Mouse (Mus musculus): Measurements from ENCODE around the gene Afg3l1. TPM values are rescaled to one million over a fixed set of nuclear protein-coding genes. Genes with fewer than 3 reads are reported as not detected.
"Not testable (repeated sequence)": the region's sequence is repeated elsewhere in the genome, so short reads cannot be mapped to it uniquely, and the experiment has no call there.

Afg3l1 gene
- polyA plus RNA-seq, 1 experiment from 2014 or later, result 41.4 TPM

GRCm38 (mm10) chr8:123452149-123452548 lies 25.6 kb upstream of the Afg3l1 start:
- 90% methylated on average over 4 of the region's 4 CpGs for WGBS
- peaks cover 3% of the 10 kb centered on the region for H3K36me3 ChIP-seq (ENCODE audit: control insufficient read depth, insufficient read depth, low read length)
- DNase-seq (ENCODE audit: low spot score), result no peak

GRCm38 (mm10) chr8:123453291-123453690 lies 24.4 kb upstream of the Afg3l1 start:
- no peaks in the 10 kb centered on the region for H3K27me3 ChIP-seq (ENCODE audit: control insufficient read depth, insufficient read depth, low read length)
- ATAC-seq (ENCODE audit: insufficient read depth, low FRiP score, low TSS enrichment) (no peak), DNase-seq (ENCODE audit: low spot score) (no peak)
- H3K4me1 ChIP-seq (ENCODE audit: control insufficient read depth, insufficient read depth, low read length), result no peaks in the 10 kb centered on the region
- peaks cover 3% of the 10 kb centered on the region for H3K36me3 ChIP-seq (ENCODE audit: control insufficient read depth, insufficient read depth, low read length)
- H3K9me3 ChIP-seq (ENCODE audit: control insufficient read depth, low read length), result no peaks in the 10 kb centered on the region
- H3K4me3 ChIP-seq (ENCODE audit: low read depth, low read length), result no peak overlapping the region
- no peak overlapping the region for H3K4me2 ChIP-seq (ENCODE audit: low read depth)
- 77% methylated on average over 7 of the region's 7 CpGs for WGBS
- H3K9ac ChIP-seq (ENCODE audit: low read length), result no peak overlapping the region
- no peak overlapping the region for H3K27ac ChIP-seq (ENCODE audit: low read depth, low read length)

More at GRCm38 (mm10) chr8:123452149-123452548, 25.6 kb upstream of the Afg3l1 start:
- Histone ChIP-seq H3K9ac (ENCODE audit: low read length) (no peak overlapping the region), H3K27me3 (ENCODE audit: control insufficient read depth, insufficient read depth, low read length) (no peaks in the 10 kb centered on the region), H3K27ac (ENCODE audit: low read depth, low read length) (no peak overlapping the region), H3K4me1 (ENCODE audit: control insufficient read depth, insufficient read depth, low read length) (no peaks in the 10 kb centered on the region), H3K9me3 (ENCODE audit: control insufficient read depth, low read length) (no peaks in the 10 kb centered on the region), H3K4me3 (ENCODE audit: low read depth, low read length) (no peak overlapping the region), H3K4me2 (ENCODE audit: low read depth) (no peak overlapping the region)
- no peak for ATAC-seq (ENCODE audit: insufficient read depth, low FRiP score, low TSS enrichment)

- H3K27ac ChIP-seq (ENCODE audit: low read depth, low read length), result no peak overlapping the region
- ATAC-seq (ENCODE audit: insufficient read depth, low FRiP score, low TSS enrichment) (no peak), DNase-seq (ENCODE audit: low spot score) (no peak)
- no peak overlapping the region for H3K4me3 ChIP-seq (ENCODE audit: low read depth, low read length)
- WGBS, result 77% methylated on average over 5 of the region's 5 CpGs
- H3K36me3 ChIP-seq (ENCODE audit: control insufficient read depth, insufficient read depth, low read length), result peaks cover 3% of the 10 kb centered on the region
- no peak overlapping the region for H3K9ac ChIP-seq (ENCODE audit: low read length)
- H3K9me3 ChIP-seq (ENCODE audit: control insufficient read depth, low read length), result no peaks in the 10 kb centered on the region
- H3K27me3 ChIP-seq (ENCODE audit: control insufficient read depth, insufficient read depth, low read length), result no peaks in the 10 kb centered on the region
- H3K4me1 ChIP-seq (ENCODE audit: control insufficient read depth, insufficient read depth, low read length), result no peaks in the 10 kb centered on the region
- H3K4me2 ChIP-seq (ENCODE audit: low read depth), result no peak overlapping the region
Observed at GRCm38 (mm10) chr8:123453951-123454350, 23.8 kb upstream of the Afg3l1 start.

- no peak overlapping the region for H3K27ac ChIP-seq (ENCODE audit: low read depth, low read length)
- no peaks in the 10 kb centered on the region for H3K4me1 ChIP-seq (ENCODE audit: control insufficient read depth, insufficient read depth, low read length)
- DNase-seq (ENCODE audit: low spot score), result no peak
- H3K27me3 ChIP-seq (ENCODE audit: control insufficient read depth, insufficient read depth, low read length), result no peaks in the 10 kb centered on the region
- H3K36me3 ChIP-seq (ENCODE audit: control insufficient read depth, insufficient read depth, low read length), result peaks cover 5% of the 10 kb centered on the region
- no peak for ATAC-seq (ENCODE audit: insufficient read depth, low FRiP score, low TSS enrichment)
- 91% methylated on average over 6 of the region's 6 CpGs for WGBS
- H3K4me2 ChIP-seq (ENCODE audit: low read depth), result no peak overlapping the region
- no peak overlapping the region for H3K4me3 ChIP-seq (ENCODE audit: low read depth, low read length)
- no peaks in the 10 kb centered on the region for H3K9me3 ChIP-seq (ENCODE audit: control insufficient read depth, low read length)
- no peak overlapping the region for H3K9ac ChIP-seq (ENCODE audit: low read length)
Observed at GRCm38 (mm10) chr8:123454559-123454958, 23.1 kb upstream of the Afg3l1 start.

GRCm38 (mm10) chr8:123463651-123464050 lies 14.1 kb upstream of the Afg3l1 start:
- no peak overlapping the region for H3K27ac ChIP-seq (ENCODE audit: low read depth, low read length)
- H3K36me3 ChIP-seq (ENCODE audit: control insufficient read depth, insufficient read depth, low read length), result peaks cover 4% of the 10 kb centered on the region; the same call in 1 of the 2 replicates
- DNase-seq (ENCODE audit: low spot score) (no peak), ATAC-seq (ENCODE audit: insufficient read depth, low FRiP score, low TSS enrichment) (no peak)
- H3K4me3 ChIP-seq (ENCODE audit: low read depth, low read length), result no peak overlapping the region
- H3K4me2 ChIP-seq (ENCODE audit: low read depth), result no peak overlapping the region
- H3K9ac ChIP-seq (ENCODE audit: low read length), result no peak overlapping the region
- H3K27me3 ChIP-seq (ENCODE audit: control insufficient read depth, insufficient read depth, low read length), result no peaks in the 10 kb centered on the region
- WGBS, result 91% methylated on average over 4 of the region's 4 CpGs
- no peaks in the 10 kb centered on the region for H3K9me3 ChIP-seq (ENCODE audit: control insufficient read depth, low read length)
- H3K4me1 ChIP-seq (ENCODE audit: control insufficient read depth, insufficient read depth, low read length), result no peaks in the 10 kb centered on the region

GRCm38 (mm10) chr8:123467476-123467875 lies 10.2 kb upstream of the Afg3l1 start:
- Histone ChIP-seq H3K9me3 (ENCODE audit: control insufficient read depth, low read length) (no peaks in the 10 kb centered on the region), H3K27me3 (ENCODE audit: control insufficient read depth, insufficient read depth, low read length) (no peaks in the 10 kb centered on the region), H3K36me3 (ENCODE audit: control insufficient read depth, insufficient read depth, low read length) (no peaks in the 10 kb centered on the region), H3K27ac (ENCODE audit: low read depth, low read length) (no peak overlapping the region), H3K4me2 (ENCODE audit: low read depth) (no peak overlapping the region), H3K4me1 (ENCODE audit: control insufficient read depth, insufficient read depth, low read length) (no peaks in the 10 kb centered on the region), H3K4me3 (ENCODE audit: low read depth, low read length) (no peak overlapping the region), H3K9ac (ENCODE audit: low read length) (no peak overlapping the region)
- 79% methylated on average over 3 of the region's 3 CpGs for WGBS
- no peak for ATAC-seq (ENCODE audit: insufficient read depth, low FRiP score, low TSS enrichment)
- DNase-seq (ENCODE audit: low spot score), result no peak

- not testable (repeated sequence) for H3K4me1 ChIP-seq (ENCODE audit: control insufficient read depth, insufficient read depth, low read length); H3K27ac ChIP-seq (ENCODE audit: low read depth, low read length); H3K27me3 ChIP-seq (ENCODE audit: control insufficient read depth, insufficient read depth, low read length); H3K36me3 ChIP-seq (ENCODE audit: control insufficient read depth, insufficient read depth, low read length); H3K4me2 ChIP-seq (ENCODE audit: low read depth); H3K9me3 ChIP-seq (ENCODE audit: control insufficient read depth, low read length); ATAC-seq (ENCODE audit: insufficient read depth, low FRiP score, low TSS enrichment); H3K9ac ChIP-seq (ENCODE audit: low read length); H3K4me3 ChIP-seq (ENCODE audit: low read depth, low read length); DNase-seq (ENCODE audit: low spot score)
- 71% methylated on average over 6 of the region's 6 CpGs for WGBS
Observed at GRCm38 (mm10) chr8:123472991-123473390, 4.7 kb upstream of the Afg3l1 start.

- H3K9ac ChIP-seq (ENCODE audit: low read length); H3K4me3 ChIP-seq (ENCODE audit: low read depth, low read length); H3K27me3 ChIP-seq (ENCODE audit: control insufficient read depth, insufficient read depth, low read length); H3K9me3 ChIP-seq (ENCODE audit: control insufficient read depth, low read length); H3K36me3 ChIP-seq (ENCODE audit: control insufficient read depth, insufficient read depth, low read length); H3K4me1 ChIP-seq (ENCODE audit: control insufficient read depth, insufficient read depth, low read length); H3K4me2 ChIP-seq (ENCODE audit: low read depth); H3K27ac ChIP-seq (ENCODE audit: low read depth, low read length); DNase-seq (ENCODE audit: low spot score); ATAC-seq (ENCODE audit: insufficient read depth, low FRiP score, low TSS enrichment): not testable (repeated sequence)
- WGBS, result 66% methylated on average over 5 of the region's 5 CpGs
Observed at GRCm38 (mm10) chr8:123474549-123474948, 3.2 kb upstream of the Afg3l1 start.

GRCm38 (mm10) chr8:123476911-123477736 lies 579 bp upstream of the Afg3l1 start:
- peak; percentile 47 for DNase-seq (ENCODE audit: low spot score)
- Histone ChIP-seq H3K27ac (ENCODE audit: low read depth, low read length) (no peak overlapping the region), H3K4me3 (ENCODE audit: low read depth, low read length) (peak overlapping the region; percentile 88), H3K27me3 (ENCODE audit: control insufficient read depth, insufficient read depth, low read length) (no peaks in the 10 kb centered on the region), H3K9ac (ENCODE audit: low read length) (peak overlapping the region; percentile 92), H3K4me1 (ENCODE audit: control insufficient read depth, insufficient read depth, low read length) (peaks cover 7% of the 10 kb centered on the region), H3K9me3 (ENCODE audit: control insufficient read depth, low read length) (no peaks in the 10 kb centered on the region), H3K36me3 (ENCODE audit: control insufficient read depth, insufficient read depth, low read length) (0 out of 2 replicates have a peak, but pooled peaks cover 2% of the 10 kb centered on the region), H3K4me2 (ENCODE audit: low read depth) (peak overlapping the region; percentile 81)
- WGBS, result 9% methylated on average over 34 of the region's 34 CpGs
- peak; percentile 56 for ATAC-seq (ENCODE audit: insufficient read depth, low FRiP score, low TSS enrichment)
